Mouse (Mus musculus): Measurements from ENCODE around the gene Lpar3. TPM values are rescaled to one million over a fixed set of nuclear protein-coding genes. Genes with fewer than 3 reads are reported as not detected.
A peak's percentile ranks its signal among the peaks of the same experiment; 100 is the strongest.

Gene Lpar3
- total and polyA plus RNA-seq, 3 experiments = 0.10 to 0.68 (median 0.32) TPM

DNA sequence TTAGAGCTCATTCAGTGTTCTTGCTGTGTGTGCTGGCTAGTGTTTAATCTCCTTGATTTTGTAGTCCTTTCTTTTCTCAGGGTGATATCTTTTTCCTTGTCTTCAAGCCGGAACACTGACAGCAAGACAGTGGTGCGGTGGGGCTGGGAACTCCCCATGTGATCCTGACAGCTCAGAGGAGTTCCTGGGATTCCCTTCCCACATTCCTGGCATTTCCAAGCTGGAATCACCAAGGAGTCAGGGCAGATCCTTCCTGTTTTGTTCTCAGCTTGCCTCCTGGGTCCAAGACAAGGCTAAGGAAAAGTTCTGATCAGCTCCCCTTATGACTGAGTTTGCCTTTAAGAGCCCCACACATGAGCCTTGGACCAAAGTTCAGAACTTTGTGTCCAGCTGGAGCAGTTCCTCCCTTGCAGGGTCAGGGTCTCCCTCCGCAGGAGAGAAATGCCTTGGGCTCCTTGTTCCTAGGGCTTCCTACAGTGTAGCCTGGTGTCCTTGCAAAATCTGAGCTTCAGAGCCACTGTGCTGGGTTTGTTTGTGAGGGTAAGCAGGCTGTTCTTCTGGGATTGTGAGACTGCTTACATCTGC is 33.1 kb downstream of the Lpar3 start:
- intact Hi-C loops (cut with DNase I) = no loop called here
- Histone ChIP-seq H3K36me3 (ENCODE audit: control insufficient read depth, insufficient read depth, low read length) (no peaks in the 10 kb centered on the region), H3K27me3 (ENCODE audit: control insufficient read depth, insufficient read depth, low read length) (no peaks in the 10 kb centered on the region), H3K4me1 (ENCODE audit: control insufficient read depth, insufficient read depth, low read length) (no peaks in the 10 kb centered on the region), H3K79me2 (replicated peaks; ENCODE audit: control insufficient read depth, insufficient read depth, low read length) (no peaks in the 10 kb centered on the region), H3K9ac (ENCODE audit: low read depth, low read length) (no peak overlapping the region), H3K27ac (no peak overlapping the region), H3K4me3 (no peak overlapping the region)
- 40% methylated on average over 3 of the region's 3 CpGs for WGBS
- TF ChIP-seq EP300 (IDR thresholded peaks at IDR 0.05; ENCODE audit: insufficient read depth, low read depth, low read length) (no peak), POLR2A (IDR thresholded peaks at IDR 0.05; ENCODE audit: insufficient read depth, low read depth, low read length) (no peak), CTCF (IDR thresholded peaks at IDR 0.05) (no peak)
- DNase-seq = no peak

- TF ChIP-seq EP300 (IDR thresholded peaks at IDR 0.05; ENCODE audit: insufficient read depth, low read depth, low read length) (no peak), CTCF (IDR thresholded peaks at IDR 0.05) (no peak), POLR2A (IDR thresholded peaks at IDR 0.05; ENCODE audit: insufficient read depth, low read depth, low read length) (no peak)
- no peaks in the 10 kb centered on the region for H3K79me2 ChIP-seq (replicated peaks; ENCODE audit: control insufficient read depth, insufficient read depth, low read length)
- no peaks in the 10 kb centered on the region for H3K27me3 ChIP-seq (ENCODE audit: control insufficient read depth, insufficient read depth, low read length)
- H3K9ac ChIP-seq (ENCODE audit: low read depth, low read length) = no peak overlapping the region
- H3K36me3 ChIP-seq (ENCODE audit: control insufficient read depth, insufficient read depth, low read length) = no peaks in the 10 kb centered on the region
- H3K4me3 ChIP-seq = no peak overlapping the region
- DNase-seq = no peak
- 96% methylated on average over 5 of the region's 5 CpGs for WGBS
- intact Hi-C loops (cut with DNase I) = no loop called here
- H3K27ac ChIP-seq = no peak overlapping the region
- H3K4me1 ChIP-seq (ENCODE audit: control insufficient read depth, insufficient read depth, low read length) = no peaks in the 10 kb centered on the region
Measured at GRCm38 (mm10) chr3:146255123-146255522, 34.4 kb downstream of the Lpar3 start.

DNA sequence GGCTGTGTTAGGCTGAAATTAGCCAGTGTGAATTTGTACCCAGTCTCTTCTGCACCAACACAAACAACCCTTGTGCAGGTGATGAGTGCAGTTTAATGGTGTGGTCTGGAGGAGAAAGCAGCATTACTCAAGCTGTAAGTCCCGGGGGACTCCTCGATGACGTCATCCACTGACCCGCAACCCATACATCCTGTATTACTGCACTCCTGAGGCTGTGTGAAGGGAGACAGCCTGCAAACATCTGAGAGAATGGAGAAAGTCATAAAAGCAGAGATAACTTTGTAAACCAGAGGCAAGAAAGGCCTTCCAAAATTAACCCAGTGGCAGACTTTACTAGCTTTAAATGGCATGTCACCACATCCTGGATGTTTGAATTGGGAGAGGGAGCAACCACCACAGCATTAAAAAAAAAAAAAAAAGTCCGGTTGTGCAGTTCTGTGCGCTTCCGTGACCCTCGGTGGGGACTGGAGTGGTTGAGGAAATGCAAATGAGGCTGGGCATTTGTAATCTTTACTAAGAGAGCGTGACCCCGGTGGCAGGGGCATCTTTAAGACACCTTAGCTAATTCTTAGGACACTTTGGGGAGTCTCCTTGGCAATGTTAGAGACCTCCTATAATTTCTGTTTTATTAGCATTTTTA is 36.8 kb downstream of the Lpar3 start:
- Histone ChIP-seq H3K4me1 (ENCODE audit: control insufficient read depth, insufficient read depth, low read length) (no peaks in the 10 kb centered on the region), H3K36me3 (ENCODE audit: control insufficient read depth, insufficient read depth, low read length) (no peaks in the 10 kb centered on the region), H3K9ac (ENCODE audit: low read depth, low read length) (no peak overlapping the region), H3K4me3 (no peak overlapping the region), H3K27me3 (ENCODE audit: control insufficient read depth, insufficient read depth, low read length) (no peaks in the 10 kb centered on the region), H3K79me2 (replicated peaks; ENCODE audit: control insufficient read depth, insufficient read depth, low read length) (no peaks in the 10 kb centered on the region), H3K27ac (no peak overlapping the region)
- WGBS = 36% methylated on average over 10 of the region's 10 CpGs
- DNase-seq = no peak
- intact Hi-C loops (cut with DNase I) = no loop called here
- TF ChIP-seq EP300 (IDR thresholded peaks at IDR 0.05; ENCODE audit: insufficient read depth, low read depth, low read length) = no peak
- no peak for TF ChIP-seq CTCF (IDR thresholded peaks at IDR 0.05)
- TF ChIP-seq POLR2A (IDR thresholded peaks at IDR 0.05; ENCODE audit: insufficient read depth, low read depth, low read length) = no peak

DNA sequence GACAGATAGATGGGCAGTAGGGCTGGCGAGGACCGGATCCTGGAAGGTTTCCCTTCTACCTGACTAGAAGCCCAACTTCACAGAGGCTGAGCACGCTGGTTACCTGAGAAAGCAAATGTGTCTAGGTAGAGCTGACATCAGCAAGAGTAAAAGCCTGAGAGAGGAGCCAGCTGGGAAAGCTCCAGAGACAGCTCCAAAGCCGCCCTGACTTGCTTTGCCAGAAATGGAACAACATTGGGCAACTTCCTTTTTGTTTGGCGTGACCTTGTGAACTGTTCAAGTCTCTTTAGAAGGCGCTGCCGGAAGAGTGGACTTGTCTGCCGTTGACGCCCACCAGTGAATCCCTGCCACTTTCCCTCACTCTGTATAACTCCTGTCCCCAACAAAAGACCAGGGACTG is 39.4 kb downstream of the Lpar3 start:
- peak in 1 of 2 experiments; percentile 8 for DNase-seq
- intact Hi-C loops (cut with DNase I) = no loop called here
- Histone ChIP-seq H3K27me3 (ENCODE audit: control insufficient read depth, insufficient read depth, low read length) (no peaks in the 10 kb centered on the region), H3K36me3 (ENCODE audit: control insufficient read depth, insufficient read depth, low read length) (no peaks in the 10 kb centered on the region), H3K79me2 (replicated peaks; ENCODE audit: control insufficient read depth, insufficient read depth, low read length) (no peaks in the 10 kb centered on the region), H3K27ac (no peak overlapping the region), H3K4me3 (no peak overlapping the region), H3K9ac (ENCODE audit: low read depth, low read length) (no peak overlapping the region), H3K4me1 (ENCODE audit: control insufficient read depth, insufficient read depth, low read length) (no peaks in the 10 kb centered on the region)
- WGBS = 63% methylated on average over 9 of the region's 9 CpGs
- TF ChIP-seq EP300 (IDR thresholded peaks at IDR 0.05; ENCODE audit: insufficient read depth, low read depth, low read length) (no peak), CTCF (IDR thresholded peaks at IDR 0.05) (no peak), POLR2A (IDR thresholded peaks at IDR 0.05; ENCODE audit: insufficient read depth, low read depth, low read length) (no peak)

DNA sequence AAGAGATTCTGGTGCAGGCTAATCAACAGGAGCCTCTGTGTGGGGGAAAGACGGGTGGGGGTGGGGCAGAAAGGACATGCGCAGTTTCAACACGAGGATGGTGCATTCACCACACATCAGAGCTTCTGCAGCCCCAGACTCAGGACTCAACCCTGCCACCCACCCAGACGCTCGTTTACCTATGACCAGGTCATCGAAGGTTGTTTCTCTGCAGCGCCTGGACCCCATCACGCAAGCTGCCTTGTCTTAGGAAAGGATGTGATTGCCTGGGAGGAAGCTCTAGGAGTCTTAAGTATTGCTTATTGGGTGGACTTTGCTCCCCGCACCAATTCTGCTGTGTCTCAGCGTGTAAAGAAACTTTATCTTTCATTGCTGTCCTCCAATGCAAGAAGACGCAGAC is 40.1 kb downstream of the Lpar3 start:
- no peak overlapping the region for H3K9ac ChIP-seq (ENCODE audit: low read depth, low read length)
- TF ChIP-seq POLR2A (IDR thresholded peaks at IDR 0.05; ENCODE audit: insufficient read depth, low read depth, low read length) (no peak), EP300 (IDR thresholded peaks at IDR 0.05; ENCODE audit: insufficient read depth, low read depth, low read length) (no peak), CTCF (IDR thresholded peaks at IDR 0.05) (no peak)
- H3K4me1 ChIP-seq (ENCODE audit: control insufficient read depth, insufficient read depth, low read length) = no peaks in the 10 kb centered on the region
- DNase-seq = no peak
- H3K36me3 ChIP-seq (ENCODE audit: control insufficient read depth, insufficient read depth, low read length) = no peaks in the 10 kb centered on the region
- intact Hi-C loops (cut with DNase I) = no loop called here
- H3K27me3 ChIP-seq (ENCODE audit: control insufficient read depth, insufficient read depth, low read length) = no peaks in the 10 kb centered on the region
- H3K79me2 ChIP-seq (replicated peaks; ENCODE audit: control insufficient read depth, insufficient read depth, low read length) = no peaks in the 10 kb centered on the region
- H3K27ac ChIP-seq = no peak overlapping the region
- 78% methylated on average over 11 of the region's 11 CpGs for WGBS
- H3K4me3 ChIP-seq = no peak overlapping the region

DNA sequence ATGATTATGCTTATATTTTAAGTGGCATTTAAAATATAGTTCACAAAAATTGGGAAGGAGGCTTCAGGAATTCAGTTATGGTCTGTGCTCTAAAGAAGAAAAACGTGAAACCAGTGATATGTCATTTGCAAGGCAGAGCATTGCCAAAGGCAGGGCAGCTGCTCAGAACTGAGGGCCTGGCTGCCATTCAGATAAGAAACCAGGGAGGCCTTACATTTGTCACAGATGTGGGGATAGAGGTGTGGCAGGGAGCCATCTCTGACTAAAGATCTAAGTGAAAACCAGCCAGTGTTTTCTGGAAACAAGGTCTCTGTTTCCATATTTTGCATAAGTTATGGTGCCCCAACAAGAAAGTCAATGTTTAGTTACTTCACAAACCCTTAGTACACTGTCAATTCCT is 41.8 kb downstream of the Lpar3 start:
- Histone ChIP-seq H3K36me3 (ENCODE audit: control insufficient read depth, insufficient read depth, low read length) (no peaks in the 10 kb centered on the region), H3K27ac (no peak overlapping the region), H3K4me3 (no peak overlapping the region), H3K79me2 (replicated peaks; ENCODE audit: control insufficient read depth, insufficient read depth, low read length) (no peaks in the 10 kb centered on the region), H3K4me1 (ENCODE audit: control insufficient read depth, insufficient read depth, low read length) (no peaks in the 10 kb centered on the region), H3K27me3 (ENCODE audit: control insufficient read depth, insufficient read depth, low read length) (no peaks in the 10 kb centered on the region), H3K9ac (ENCODE audit: low read depth, low read length) (no peak overlapping the region)
- TF ChIP-seq CTCF (IDR thresholded peaks at IDR 0.05) (no peak), POLR2A (IDR thresholded peaks at IDR 0.05; ENCODE audit: insufficient read depth, low read depth, low read length) (no peak), EP300 (IDR thresholded peaks at IDR 0.05; ENCODE audit: insufficient read depth, low read depth, low read length) (no peak)
- intact Hi-C loops (cut with DNase I) = no loop called here
- WGBS = 54% methylated on average over 1 of the region's 1 CpGs
- DNase-seq = no peak

Measured in heart, adult 2 months (tissue).